Mouse (Mus musculus) spleen, adult 2 months (tissue): ENCODE data around the gene Krt25.

Experiments
- CTCF ChIP-seq: fragments of 200-500 bp; IDR thresholded peaks from 2 replicates; pipeline ENCODE4 v1.5.1; 2011; ENCODE audit warnings: mild to moderate bottlenecking, inconsistent platforms; ENCODE audit not compliant: insufficient read depth, insufficient read length, insufficient replicate concordance; ENCODE audit errors: extremely low read depth
- POLR2A ChIP-seq: fragments of 200-500 bp; IDR thresholded peaks from 2 replicates; pipeline ENCODE4 v1.6.1; 2011; ENCODE audit warnings: low read depth, low read length, inconsistent platforms

- no peak for TF ChIP-seq CTCF
- no peak for TF ChIP-seq POLR2A
Measured at GRCm38 (mm10) chr11:99322851-99323250, at the start of gene Krt25.
